Mouse (Mus musculus) hindbrain, embryonic 11.5 days (tissue): ENCODE results near the gene Prkn. TPM values are rescaled to one million over a fixed set of nuclear protein-coding genes. Genes with fewer than 3 reads are reported as not detected.

Source experiments
- ATAC-seq: fragments of 200-750 bp; cut with Nextera tagmentation; 2 replicates; pipeline ENCODE4 v1.8.0; 2017; ENCODE audit warnings: mild to moderate bottlenecking, moderate TSS enrichment, moderate library complexity; ENCODE audit not compliant: low FRiP score
- DNase-seq: peaks from one replicate; pipeline ENCODE4 v3.0.0-alpha.2; 2015; ENCODE audit warnings: low spot score
- H3K27ac ChIP-seq: fragments of 300-500 bp; sonication (generic); 2 replicates; pipeline ENCODE4 v1.5.1; 2014; ENCODE audit warnings: mild to moderate bottlenecking, low read depth, low read length
- H3K27me3 ChIP-seq: fragments of 300-500 bp; sonication (generic); 2 replicates; pipeline ENCODE4 v1.6.1; 2014; ENCODE audit warnings: mild to moderate bottlenecking, low read length, moderate library complexity, mixed read lengths; ENCODE audit not compliant: control insufficient read depth, insufficient read depth
- H3K36me3 ChIP-seq: fragments of 300-500 bp; sonication (generic); 2 replicates; pipeline ENCODE4 v1.6.1; 2014; ENCODE audit warnings: mild to moderate bottlenecking, low read length, moderate library complexity, mixed read lengths; ENCODE audit not compliant: control insufficient read depth, insufficient read depth
- H3K4me1 ChIP-seq: fragments of 300-500 bp; sonication (generic); replicated peaks from 2 replicates; pipeline ENCODE4 v1.6.1; 2014; ENCODE audit warnings: low read length, mixed read lengths; ENCODE audit not compliant: control insufficient read depth, insufficient read depth
- H3K4me2 ChIP-seq: fragments of 300-500 bp; sonication (generic); replicated peaks from 2 replicates; pipeline ENCODE4 v1.6.1; 2014; ENCODE audit warnings: mild to moderate bottlenecking, low read depth, low read length
- H3K4me3 ChIP-seq: fragments of 300-500 bp; sonication (generic); 2 replicates; pipeline ENCODE4 v1.5.1; 2014; ENCODE audit warnings: low read depth, low read length
- H3K9ac ChIP-seq: fragments of 300-500 bp; sonication (generic); 2 replicates; pipeline ENCODE4 v1.6.1; 2014; ENCODE audit warnings: low read depth, low read length
- H3K9me3 ChIP-seq: fragments of 300-500 bp; sonication (generic); 2 replicates; pipeline ENCODE4 v1.6.1; 2016; ENCODE audit warnings: low read length; ENCODE audit not compliant: control insufficient read depth
- WGBS: fragments of 180-500 bp; shearing (Covaris S2); extraction: QIAGEN DNeasy Blood & Tissue Kit; methylation state at CpG from one replicate; pipeline ENCODE4 v1.1.7; 2014; 5-methylcytosine and 5-hydroxymethylcytosine counted together
- polyA plus RNA-seq: library from polyadenylated mRNA; unstranded; fragments of >200 nt; fragmentation: Nextera tagmentation; extraction: Ambion mirVana; gene quantifications from 2 replicates; pipeline ENCODE4 v1.2.1, GENCODE M21; 2014

Gene Prkn
- 1.9 and 2.2 TPM in 2 replicates for polyA plus RNA-seq

DNA sequence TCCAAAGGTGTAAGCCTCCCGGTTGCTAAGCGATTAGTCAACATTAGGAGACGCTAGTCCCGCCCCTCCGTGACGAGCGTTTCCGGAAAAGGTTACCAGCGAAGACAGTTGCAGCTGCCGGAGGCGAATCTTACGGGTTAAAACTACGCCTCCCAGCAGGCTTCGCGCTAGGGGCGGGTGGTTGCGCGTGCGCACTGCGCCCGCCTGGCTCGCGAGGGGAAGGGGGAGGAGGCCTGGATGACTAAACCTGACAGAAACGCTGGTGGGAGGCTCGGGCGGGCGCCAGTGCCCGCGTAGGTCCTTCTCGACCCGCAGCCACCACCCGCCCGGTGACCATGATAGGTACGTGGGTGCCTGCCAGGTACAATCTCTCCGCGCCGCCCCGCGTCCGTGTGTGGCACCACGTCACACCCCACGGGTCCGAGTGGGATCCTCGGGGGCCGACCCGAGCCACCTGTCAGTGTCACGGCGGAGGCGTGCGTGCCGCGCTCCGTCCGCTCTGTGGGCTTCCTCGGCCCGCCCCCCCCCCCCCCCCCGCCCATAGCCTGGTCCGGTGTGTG is at the start of gene Prkn, which contains the start of gene Pacrg:
Gene Prkn (plus strand): TSS at position 237 of the 560 bp plus-strand sequence.
Gene Pacrg (minus strand): TSS at position 164 of the 560 bp plus-strand sequence.
- no peaks in the 10 kb centered on the region for H3K9me3 ChIP-seq
- under 1% methylated on average over 48 of the region's 58 CpGs for WGBS
- H3K4me3 ChIP-seq, result peak within 1 kb of the TSS; percentile 82
- DNase-seq (peak; percentile 99), ATAC-seq (peak; percentile 94)
- H3K9ac ChIP-seq, result peak within 1 kb of the TSS; percentile 71
- no peaks in the 10 kb centered on the region for H3K36me3 ChIP-seq
- H3K4me1 ChIP-seq, result no peaks in the 10 kb centered on the region
- H3K27me3 ChIP-seq, result no peaks in the 10 kb centered on the region
- H3K4me2 ChIP-seq, result peak within 1 kb of the TSS; percentile 76
- 0 out of 2 replicates have a peak within 1 kb of the TSS, but pooled peaks have one; percentile 30 for H3K27ac ChIP-seq

DNA sequence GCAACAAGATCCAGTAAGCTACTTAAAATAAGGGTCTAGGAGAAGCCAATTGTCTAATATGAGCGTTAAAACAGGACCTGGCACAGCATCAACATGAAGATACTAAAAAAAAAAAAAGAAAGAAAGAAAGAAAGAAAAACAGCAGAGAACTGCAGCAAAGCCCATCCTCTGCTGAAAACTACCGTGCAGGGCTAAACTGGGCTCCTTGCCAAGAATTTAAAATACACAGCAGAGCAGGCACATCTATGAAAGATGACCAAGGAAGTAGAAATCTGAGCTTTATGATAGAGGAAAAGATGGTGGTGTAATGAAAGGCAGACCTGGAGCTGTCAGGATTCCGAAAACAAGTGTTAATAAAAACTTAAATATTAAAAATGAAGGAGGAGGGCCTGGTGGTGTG is 48.5 kb upstream of the Prkn start:
- H3K4me1 ChIP-seq, result no peaks in the 10 kb centered on the region
- H3K9me3 ChIP-seq, result no peaks in the 10 kb centered on the region
- H3K36me3 ChIP-seq, result no peaks in the 10 kb centered on the region
- ATAC-seq (no peak), DNase-seq (no peak)
- H3K27me3 ChIP-seq, result no peaks in the 10 kb centered on the region
- no peak overlapping the region for H3K4me2 ChIP-seq
- H3K27ac ChIP-seq, result no peak overlapping the region
- 67% methylated on average over 3 of the region's 3 CpGs for WGBS
- no peak overlapping the region for H3K4me3 ChIP-seq
- no peak overlapping the region for H3K9ac ChIP-seq

DNA sequence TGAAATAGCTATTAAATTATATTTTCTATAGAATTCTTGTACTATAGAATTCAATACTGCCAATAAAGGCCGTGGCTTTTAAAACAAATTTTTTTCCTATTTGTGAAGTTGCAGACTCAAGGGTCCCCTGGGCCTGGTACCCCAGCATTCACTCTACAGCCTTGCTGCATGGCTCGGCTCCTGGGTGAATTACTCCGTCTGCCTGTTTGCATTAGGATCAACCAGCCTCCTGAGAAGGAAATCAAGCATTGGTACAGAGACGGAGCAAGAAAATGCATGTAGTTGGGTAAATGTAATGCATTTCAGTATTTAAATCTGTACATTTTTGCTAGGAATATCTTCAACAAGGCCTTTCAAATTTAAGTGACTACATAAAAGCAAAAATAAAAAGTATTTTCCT is 33.5 kb upstream of the Prkn start:
- DNase-seq, result no peak
- H3K27ac ChIP-seq, result no peak overlapping the region
- WGBS, result 82% methylated on average over 4 of the region's 4 CpGs

DNA sequence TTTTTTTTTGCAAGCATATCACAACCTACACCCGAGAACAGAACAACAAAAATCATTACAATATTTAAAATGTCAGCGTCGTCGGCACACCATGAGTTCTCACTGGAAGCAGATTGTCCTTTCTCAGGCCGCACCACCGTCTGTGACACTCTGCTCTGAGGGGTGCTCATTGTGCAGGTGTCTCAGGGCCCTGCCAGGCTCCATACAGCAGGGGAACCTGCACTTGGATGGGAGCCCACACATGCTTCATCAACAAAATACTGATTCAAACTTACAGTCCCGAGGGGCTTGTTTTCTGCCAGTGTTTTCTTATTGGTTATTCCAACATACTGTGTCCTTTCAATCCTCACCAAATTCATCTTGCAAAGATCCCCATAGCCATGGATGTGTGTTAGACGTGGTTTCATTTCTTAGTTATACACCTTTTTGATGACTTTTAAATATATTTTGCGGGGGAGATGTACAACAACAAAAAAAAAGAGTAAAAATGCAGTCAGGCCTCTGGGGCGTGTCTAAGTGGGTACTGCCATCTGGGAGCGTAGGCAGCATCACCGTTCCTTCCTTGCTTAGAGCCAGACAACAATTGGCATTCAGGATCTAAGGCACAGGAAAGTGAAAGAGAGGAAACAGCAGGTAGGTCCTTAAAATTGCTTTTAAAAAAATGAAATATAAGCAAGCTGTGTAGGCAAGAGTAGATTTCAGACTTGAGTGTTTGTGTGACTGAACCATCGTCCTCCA is 32.8 kb upstream of the Prkn start:
- H3K36me3 ChIP-seq, result no peaks in the 10 kb centered on the region

More for the DNA sequence above, 33.5 kb upstream of the Prkn start:
- Histone ChIP-seq H3K9ac (no peak overlapping the region), H3K36me3 (no peaks in the 10 kb centered on the region), H3K4me3 (no peak overlapping the region), H3K9me3 (no peaks in the 10 kb centered on the region), H3K4me1 (no peaks in the 10 kb centered on the region), H3K27me3 (no peaks in the 10 kb centered on the region), H3K4me2 (no peak overlapping the region)
- ATAC-seq, result no peak

DNA sequence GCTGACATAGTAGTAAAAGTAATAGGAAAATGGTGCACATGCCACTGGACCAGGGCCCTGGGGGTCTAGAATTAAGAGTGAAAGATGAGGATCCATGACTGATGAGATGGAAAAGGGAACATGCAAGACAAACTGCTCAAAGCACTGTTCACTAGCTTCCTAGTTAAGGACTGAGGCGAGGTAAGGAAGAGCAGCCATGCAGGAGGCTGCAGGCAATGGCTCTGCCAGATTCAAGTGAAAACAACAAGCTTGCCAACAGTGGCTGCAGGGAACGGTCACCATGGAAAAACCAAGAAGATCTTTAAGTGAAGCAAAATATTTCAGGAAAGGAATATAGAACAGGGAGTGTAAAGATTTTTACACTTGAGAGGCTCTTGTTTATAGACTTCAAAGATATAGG is 31.6 kb upstream of the Prkn start:
- DNase-seq (no peak), ATAC-seq (no peak)
- no peak overlapping the region for H3K4me3 ChIP-seq
- no peaks in the 10 kb centered on the region for H3K36me3 ChIP-seq
- 76% methylated on average over 2 of the region's 2 CpGs for WGBS
- no peak overlapping the region for H3K27ac ChIP-seq
- H3K4me1 ChIP-seq, result no peaks in the 10 kb centered on the region
- no peak overlapping the region for H3K4me2 ChIP-seq
- no peaks in the 10 kb centered on the region for H3K9me3 ChIP-seq
- H3K27me3 ChIP-seq, result no peaks in the 10 kb centered on the region
- H3K9ac ChIP-seq, result no peak overlapping the region

More for the DNA sequence above, 32.8 kb upstream of the Prkn start:
- ATAC-seq (no peak), DNase-seq (no peak)
- H3K4me2 ChIP-seq, result no peak overlapping the region
- H3K9me3 ChIP-seq, result no peaks in the 10 kb centered on the region
- no peak overlapping the region for H3K4me3 ChIP-seq
- no peaks in the 10 kb centered on the region for H3K27me3 ChIP-seq
- WGBS, result 87% methylated on average over 13 of the region's 13 CpGs
- H3K4me1 ChIP-seq, result no peaks in the 10 kb centered on the region
- H3K27ac ChIP-seq, result no peak overlapping the region
- H3K9ac ChIP-seq, result no peak overlapping the region

DNA sequence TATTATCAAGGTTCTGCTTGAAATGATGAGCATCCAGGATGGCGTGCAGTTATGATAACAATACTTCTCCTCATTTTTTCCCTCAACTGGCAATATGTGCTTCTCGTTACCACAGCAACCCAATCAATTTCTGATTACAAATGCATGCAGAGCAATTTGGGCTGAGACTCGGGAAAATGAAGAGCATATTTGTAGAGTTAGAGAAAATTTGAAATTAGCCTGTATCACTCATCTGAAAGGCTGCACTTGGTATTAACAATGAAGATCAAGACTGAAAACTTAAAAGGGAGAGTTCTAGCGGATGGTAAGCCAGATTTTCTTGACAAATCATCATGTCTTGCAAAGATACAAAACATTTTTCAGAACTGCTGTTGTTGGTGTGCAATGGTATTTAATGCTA is 21.2 kb upstream of the Prkn start:
- Histone ChIP-seq H3K27ac (no peak overlapping the region), H3K4me3 (no peak overlapping the region), H3K36me3 (no peaks in the 10 kb centered on the region), H3K4me2 (no peak overlapping the region), H3K9ac (no peak overlapping the region), H3K4me1 (no peaks in the 10 kb centered on the region), H3K9me3 (no peaks in the 10 kb centered on the region), H3K27me3 (no peaks in the 10 kb centered on the region)
- no peak for ATAC-seq
- 90% methylated on average over 4 of the region's 4 CpGs for WGBS
- DNase-seq, result no peak

DNA sequence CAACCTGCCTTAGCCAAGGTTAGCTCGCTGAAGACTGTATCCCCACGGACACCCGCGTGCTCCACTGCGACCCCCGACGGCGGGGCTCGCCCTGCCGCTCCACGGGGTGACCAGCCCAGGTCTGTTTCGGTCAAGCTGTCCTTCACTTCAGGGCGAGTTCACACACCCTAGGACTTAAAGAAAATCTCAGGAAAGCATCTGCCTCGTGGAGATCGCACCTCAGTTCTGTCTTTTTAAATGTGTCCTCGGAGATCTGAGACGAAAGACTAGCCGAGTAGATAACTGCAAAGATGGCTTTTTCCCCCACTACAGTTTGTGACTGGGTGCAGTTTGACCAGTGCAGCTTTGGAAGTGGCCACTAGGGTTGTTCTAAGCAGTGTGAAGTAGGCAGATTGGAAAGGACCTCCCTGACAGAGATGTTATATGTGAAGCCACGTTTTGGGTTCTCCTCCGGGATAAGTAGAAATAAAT is 582 bp downstream of the Prkn start:
- peak; percentile 57; the same call in 1 of the 2 replicates for ATAC-seq
- peak overlapping the region; percentile 71 for H3K9ac ChIP-seq
- 4% methylated on average over 20 of the region's 20 CpGs for WGBS
- H3K4me1 ChIP-seq, result no peaks in the 10 kb centered on the region
- H3K27me3 ChIP-seq, result no peaks in the 10 kb centered on the region
- peak; percentile 64 for DNase-seq
- peak overlapping the region; percentile 82 for H3K4me3 ChIP-seq
- peak overlapping the region; percentile 76 for H3K4me2 ChIP-seq
- no peaks in the 10 kb centered on the region for H3K36me3 ChIP-seq
- no peaks in the 10 kb centered on the region for H3K9me3 ChIP-seq
- no peak overlapping the region for H3K27ac ChIP-seq

DNA sequence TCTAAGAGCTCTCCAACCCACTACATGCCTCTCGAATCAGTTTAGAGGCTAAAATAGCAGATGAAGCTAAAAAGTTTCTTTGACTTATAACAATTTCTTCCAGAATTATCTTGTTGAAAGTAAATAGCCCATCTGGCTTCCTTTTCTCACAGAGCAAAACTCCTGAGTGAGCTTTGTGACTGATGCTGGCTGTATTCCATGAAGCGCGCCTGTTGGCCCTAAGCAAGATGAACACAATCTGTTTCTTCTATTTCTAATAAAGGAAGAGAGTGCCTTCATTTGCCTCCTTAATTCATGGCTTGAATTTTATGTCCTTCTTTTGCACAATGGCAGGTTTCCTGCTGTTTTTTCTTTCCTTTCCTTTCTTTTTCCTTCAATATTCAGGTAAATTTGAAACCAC is 14.0 kb downstream of the Prkn start:
- H3K4me1 ChIP-seq, result no peaks in the 10 kb centered on the region
- H3K9ac ChIP-seq, result no peak overlapping the region
- 93% methylated on average over 3 of the region's 3 CpGs for WGBS
- no peak overlapping the region for H3K4me2 ChIP-seq
- ATAC-seq (no peak), DNase-seq (no peak)
- no peaks in the 10 kb centered on the region for H3K36me3 ChIP-seq
- H3K4me3 ChIP-seq, result no peak overlapping the region
- no peaks in the 10 kb centered on the region for H3K9me3 ChIP-seq
- no peak overlapping the region for H3K27ac ChIP-seq
- H3K27me3 ChIP-seq, result no peaks in the 10 kb centered on the region
